Mouse (Mus musculus) liver, embryonic 16.5 days (tissue): ENCODE measurements around the gene Rcc2. TPM values are rescaled to one million over a fixed set of nuclear protein-coding genes. Genes with fewer than 3 reads are reported as not detected.

ENCODE experiments used
- ATAC-seq: fragments of 200-750 bp; cut with Nextera tagmentation; 2 replicates; pipeline ENCODE4 v1.8.0; 2017; ENCODE audit warnings: low read depth, mild to moderate bottlenecking, moderate number of reproducible peaks, moderate library complexity
- H3K27ac ChIP-seq: fragments of 300-500 bp; sonication (generic); 2 replicates; pipeline ENCODE4 v1.5.1; 2014; ENCODE audit warnings: mild to moderate bottlenecking, low read length
- H3K27me3 ChIP-seq: fragments of 300-500 bp; sonication (generic); 2 replicates; pipeline ENCODE4 v1.6.1; 2014; ENCODE audit warnings: low read depth, low read length, mixed read lengths; ENCODE audit not compliant: control insufficient read depth, insufficient read depth
- H3K36me3 ChIP-seq: fragments of 300-500 bp; sonication (generic); 2 replicates; pipeline ENCODE4 v1.6.1; 2014; ENCODE audit warnings: mild to moderate bottlenecking; ENCODE audit not compliant: control insufficient read depth, insufficient read depth
- H3K4me1 ChIP-seq: fragments of 300-500 bp; sonication (generic); 2 replicates; pipeline ENCODE4 v1.6.1; 2014; ENCODE audit warnings: low read depth, low read length, mixed read lengths; ENCODE audit not compliant: control insufficient read depth
- H3K4me2 ChIP-seq: fragments of 300-500 bp; sonication (generic); 2 replicates; pipeline ENCODE4 v1.6.1; 2014; ENCODE audit warnings: low read depth, low read length, mixed read lengths
- H3K4me3 ChIP-seq: fragments of 300-500 bp; sonication (generic); 2 replicates; pipeline ENCODE4 v1.5.1; 2014; ENCODE audit warnings: low read depth, mild to moderate bottlenecking, low read length
- H3K9ac ChIP-seq: fragments of 300-500 bp; sonication (generic); 2 replicates; pipeline ENCODE4 v1.6.1; 2014; ENCODE audit warnings: low read depth, low read length
- H3K9me3 ChIP-seq: fragments of 300-500 bp; sonication (generic); replicated peaks from 2 replicates; pipeline ENCODE4 v1.6.1; 2016; ENCODE audit warnings: low read length; ENCODE audit not compliant: control insufficient read depth
- WGBS: fragments of 180-500 bp; shearing (Covaris S2); extraction: QIAGEN DNeasy Blood & Tissue Kit; methylation state at CpG from one replicate; pipeline ENCODE4 v1.1.7; 2014; ENCODE audit not compliant: insufficient replicate concordance; 5-methylcytosine and 5-hydroxymethylcytosine counted together
- polyA plus RNA-seq: library from polyadenylated mRNA; unstranded; fragments of >200 nt; fragmentation: Nextera tagmentation; extraction: Ambion mirVana; gene quantifications from 2 replicates; pipeline ENCODE4 v1.2.1, GENCODE M21; 2015

Rcc2 gene
- polyA plus RNA-seq = 8.9 and 9.7 TPM in 2 replicates

DNA sequence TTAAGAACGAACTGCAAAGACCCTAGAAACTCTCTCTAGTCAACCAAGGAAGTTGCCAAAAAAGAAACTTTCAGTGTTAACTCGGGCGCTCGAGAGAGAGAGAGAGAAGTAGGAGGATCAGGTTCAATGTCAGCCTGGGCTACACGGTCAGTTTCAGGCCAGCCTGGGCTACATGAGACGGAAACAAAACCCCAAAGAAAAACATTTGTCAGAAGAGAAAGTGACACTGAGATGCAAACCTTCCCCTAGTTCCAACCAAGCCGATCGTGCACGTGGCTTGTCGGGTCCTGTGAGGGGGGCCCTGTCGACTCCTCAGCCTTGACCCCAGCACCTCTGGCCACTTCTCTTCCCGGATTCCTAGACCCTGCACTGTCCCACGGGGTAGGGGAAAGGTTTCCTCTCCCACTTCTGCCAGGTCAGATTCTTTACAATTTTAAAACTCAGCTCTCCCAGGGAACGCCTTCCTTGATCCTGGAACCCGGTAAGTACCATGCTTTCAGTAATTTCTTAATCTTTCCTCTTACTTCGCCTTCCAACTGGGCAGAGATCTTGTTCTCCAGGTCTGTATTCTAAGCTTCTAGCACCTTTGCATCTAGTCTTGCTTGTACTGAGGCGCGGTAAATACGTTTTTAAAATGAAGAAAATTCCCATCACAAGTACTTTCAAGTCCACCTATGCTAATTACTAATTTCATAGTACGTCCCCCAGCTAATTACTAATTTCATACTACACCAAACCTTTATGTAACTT lies at the start of gene Rcc2:
Gene Rcc2, plus strand, starts transcription at position 273 of the 750 bp plus-strand sequence.
- H3K9me3 ChIP-seq = no peaks in the 10 kb centered on the region
- H3K4me2 ChIP-seq = peak within 1 kb of the TSS; percentile 80
- H3K36me3 ChIP-seq = peaks cover 5% of the 10 kb centered on the region
- ATAC-seq = no peak
- peak within 1 kb of the TSS; percentile 94 for H3K9ac ChIP-seq
- H3K27ac ChIP-seq = peak within 1 kb of the TSS; percentile 95
- WGBS = 4% methylated on average over 20 of the region's 20 CpGs
- H3K27me3 ChIP-seq = no peaks in the 10 kb centered on the region
- H3K4me3 ChIP-seq = peak within 1 kb of the TSS; percentile 94
- H3K4me1 ChIP-seq = peaks cover 51% of the 10 kb centered on the region

DNA sequence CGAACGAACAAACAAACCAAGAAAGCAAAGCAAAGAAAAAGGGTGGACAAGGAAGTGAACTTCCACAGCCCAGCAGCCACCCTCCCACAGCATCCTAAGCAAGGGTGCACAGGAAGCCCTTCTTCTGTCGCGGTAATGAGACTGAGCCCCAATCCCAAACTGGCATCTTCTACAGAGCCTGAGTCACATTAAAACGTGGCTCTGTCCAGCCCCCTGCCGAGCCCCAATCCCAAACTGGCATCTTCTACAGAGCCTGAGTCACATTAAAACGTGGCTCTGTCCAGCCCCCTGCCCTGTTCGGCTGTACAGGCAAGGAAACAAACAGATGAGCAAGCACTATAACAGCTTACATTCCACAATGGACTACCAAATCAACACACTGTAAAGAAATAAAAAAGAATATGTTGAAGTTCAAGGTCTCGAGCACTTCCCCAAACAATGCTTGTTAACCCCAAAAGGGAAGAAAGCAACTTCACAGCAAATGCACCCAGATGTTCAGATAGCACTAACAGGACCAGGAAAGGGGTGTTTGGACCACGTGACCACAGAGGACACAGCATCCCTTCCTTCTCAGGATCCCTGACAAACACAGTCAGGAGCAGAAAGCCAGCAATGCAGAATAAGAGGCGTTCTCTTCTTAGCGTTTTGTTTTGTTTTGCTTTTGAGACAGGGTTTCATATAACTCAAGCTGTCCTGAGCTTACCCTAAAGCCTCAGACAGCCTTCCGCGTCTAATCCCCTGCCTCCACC lies 46.3 kb upstream of the Rcc2 start:
- Histone ChIP-seq H3K4me2 (no peak overlapping the region), H3K27me3 (peaks cover 2% of the 10 kb centered on the region), H3K9ac (no peak overlapping the region), H3K9me3 (no peaks in the 10 kb centered on the region), H3K4me1 (peaks cover 4% of the 10 kb centered on the region; the same call in 1 of the 2 replicates), H3K4me3 (no peak overlapping the region), H3K27ac (no peak overlapping the region), H3K36me3 (no peaks in the 10 kb centered on the region)
- WGBS = 17% methylated on average over 14 of the region's 14 CpGs
- no peak for ATAC-seq

DNA sequence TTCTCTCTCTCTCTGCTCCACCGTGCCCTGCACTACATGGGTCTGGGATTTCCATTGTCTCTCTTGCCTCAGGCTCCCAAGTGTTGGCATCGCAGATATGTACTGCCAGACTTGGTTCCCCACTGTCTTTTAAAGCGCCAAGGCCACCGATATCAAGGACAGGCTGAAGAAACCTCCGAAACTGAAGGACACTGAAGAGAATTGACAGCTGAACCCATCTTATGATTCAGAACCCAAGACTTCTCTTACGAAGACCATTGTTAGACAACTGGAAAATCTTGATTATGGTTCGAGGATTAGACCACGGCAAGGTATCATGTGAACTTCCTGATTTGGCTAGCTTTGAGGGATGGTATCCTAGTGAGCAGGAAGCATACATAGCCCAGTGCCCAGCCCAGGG lies 45.5 kb upstream of the Rcc2 start:
- no peaks in the 10 kb centered on the region for H3K36me3 ChIP-seq
- H3K27ac ChIP-seq = no peak overlapping the region
- H3K27me3 ChIP-seq = no peaks in the 10 kb centered on the region
- peaks cover 4% of the 10 kb centered on the region; the same call in 1 of the 2 replicates for H3K4me1 ChIP-seq
- H3K9ac ChIP-seq = no peak overlapping the region
- H3K4me3 ChIP-seq = no peak overlapping the region
- H3K4me2 ChIP-seq = no peak overlapping the region
- WGBS = 36% methylated on average over 8 of the region's 8 CpGs
- H3K9me3 ChIP-seq = no peaks in the 10 kb centered on the region
- no peak for ATAC-seq

GRCm38 (mm10) chr4:140656529-140656928 lies 43.8 kb upstream of the Rcc2 start:
- Histone ChIP-seq H3K4me2 (no peak overlapping the region), H3K27ac (no peak overlapping the region), H3K9me3 (no peaks in the 10 kb centered on the region), H3K36me3 (no peaks in the 10 kb centered on the region), H3K4me1 (peaks cover 4% of the 10 kb centered on the region; the same call in 1 of the 2 replicates), H3K9ac (no peak overlapping the region), H3K4me3 (no peak overlapping the region), H3K27me3 (no peaks in the 10 kb centered on the region)
- WGBS = 67% methylated on average over 8 of the region's 8 CpGs
- no peak for ATAC-seq

GRCm38 (mm10) chr4:140657681-140658575 lies 42.4 kb upstream of the Rcc2 start:
- Histone ChIP-seq H3K4me3 (no peak overlapping the region), H3K27me3 (no peaks in the 10 kb centered on the region; the same call in 1 of the 2 replicates), H3K4me1 (peaks cover 8% of the 10 kb centered on the region), H3K9me3 (no peaks in the 10 kb centered on the region), H3K36me3 (no peaks in the 10 kb centered on the region), H3K9ac (peak overlapping the region; percentile 3; the same call in 1 of the 2 replicates), H3K27ac (no peak overlapping the region), H3K4me2 (peak overlapping the region; percentile 3; the same call in 1 of the 2 replicates)
- WGBS = 49% methylated on average over 24 of the region's 24 CpGs
- ATAC-seq = peak; percentile 57

GRCm38 (mm10) chr4:140661406-140662022 lies 38.8 kb upstream of the Rcc2 start:
- no peak for ATAC-seq
- Histone ChIP-seq H3K4me2 (no peak overlapping the region), H3K9me3 (no peaks in the 10 kb centered on the region), H3K4me1 (peaks cover 8% of the 10 kb centered on the region), H3K27me3 (no peaks in the 10 kb centered on the region; the same call in 1 of the 2 replicates), H3K9ac (no peak overlapping the region), H3K27ac (no peak overlapping the region), H3K36me3 (no peaks in the 10 kb centered on the region), H3K4me3 (no peak overlapping the region)
- 64% methylated on average over 18 of the region's 18 CpGs for WGBS

DNA sequence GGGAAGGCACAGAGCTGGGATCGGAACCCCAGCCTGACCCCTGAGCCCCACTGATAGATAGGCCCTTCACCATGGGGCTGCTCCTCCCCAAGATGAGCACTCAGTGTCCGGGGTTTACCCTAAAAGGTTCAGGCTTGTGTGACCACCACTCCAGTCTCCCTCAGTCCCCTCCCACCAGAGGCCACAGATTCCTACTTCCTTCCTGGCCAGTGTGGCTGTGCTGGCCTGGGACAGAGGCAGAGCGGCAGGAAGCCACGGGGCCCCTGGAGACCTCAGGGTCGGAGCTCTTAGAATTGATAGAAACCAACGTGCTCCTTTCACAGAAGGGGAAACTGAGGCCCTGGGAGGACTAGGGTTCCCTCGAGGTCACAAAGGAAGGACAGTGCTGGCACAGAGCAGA lies 37.9 kb upstream of the Rcc2 start:
- Histone ChIP-seq H3K9ac (no peak overlapping the region), H3K36me3 (no peaks in the 10 kb centered on the region), H3K4me1 (peaks cover 8% of the 10 kb centered on the region), H3K4me2 (no peak overlapping the region), H3K9me3 (no peaks in the 10 kb centered on the region), H3K27me3 (no peaks in the 10 kb centered on the region; the same call in 1 of the 2 replicates), H3K4me3 (no peak overlapping the region), H3K27ac (no peak overlapping the region)
- no peak for ATAC-seq
- WGBS = 10% methylated on average over 7 of the region's 7 CpGs

DNA sequence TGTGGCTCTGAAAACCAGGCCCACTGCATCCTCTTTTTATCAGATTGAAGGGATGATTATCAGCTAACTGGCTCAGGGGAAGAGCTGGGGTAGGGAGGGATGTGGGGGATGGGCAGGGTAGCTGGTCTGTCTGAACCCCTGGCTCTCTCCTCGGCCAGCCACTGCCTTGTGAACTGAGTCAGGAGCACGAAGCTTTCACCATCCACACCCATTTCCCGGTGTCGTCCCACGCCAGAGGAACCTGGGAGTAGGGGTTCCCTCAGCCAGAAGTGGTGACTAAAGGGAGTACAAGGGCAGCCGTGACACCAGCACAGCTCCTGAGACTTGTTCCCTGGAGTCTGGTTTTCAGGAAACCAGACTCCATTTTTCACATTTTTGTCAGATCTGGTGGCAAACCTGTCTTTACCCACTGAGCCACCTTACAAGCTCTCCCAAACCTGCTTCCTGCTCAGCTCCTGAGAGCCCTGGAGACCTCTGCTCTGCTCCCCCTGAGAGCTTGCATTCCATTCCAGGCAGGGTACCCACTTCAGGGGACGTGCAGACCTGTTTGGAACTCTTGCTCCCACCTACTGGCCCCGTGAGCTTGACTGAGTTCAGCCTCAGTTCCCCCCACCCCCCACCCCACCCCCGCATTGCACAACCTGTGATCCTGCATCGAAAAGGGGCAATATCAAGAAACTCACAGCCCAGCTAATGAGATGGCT lies 37.3 kb upstream of the Rcc2 start:
- Histone ChIP-seq H3K4me1 (peaks cover 4% of the 10 kb centered on the region), H3K27me3 (no peaks in the 10 kb centered on the region; the same call in 1 of the 2 replicates), H3K9me3 (no peaks in the 10 kb centered on the region), H3K27ac (no peak overlapping the region), H3K9ac (no peak overlapping the region), H3K36me3 (no peaks in the 10 kb centered on the region), H3K4me3 (no peak overlapping the region), H3K4me2 (no peak overlapping the region)
- 15% methylated on average over 10 of the region's 10 CpGs for WGBS
- ATAC-seq = no peak
